Mouse (Mus musculus): ENCODE data around the gene Hddc3.

GRCm38 (mm10) chr7:80310771-80311170 lies 32.1 kb upstream of the Hddc3 start:
- TF ChIP-seq POLR2A (IDR thresholded peaks at IDR 0.05; ENCODE audit: insufficient read depth, low read depth, low read length) (no peak), CTCF (IDR thresholded peaks at IDR 0.05) (no peak)

Measured in heart, adult 2 months (tissue).